Mouse (Mus musculus) neutrophil, adult 5-6 weeks (primary cell): ENCODE measurements at regions not wholly inside any gene's neighbourhood (a gene's known extent, or its start where the extent isn't known, plus 50 kb on each side); places are given as distances from the start of the nearest gene placed in this dataset.

ENCODE experiments used
- ATAC-seq: fragments of 151-379, 151-347 bp; 2 replicates; pipeline ENCODE4 v1.8.0; 2017; ENCODE audit warnings: mild to moderate bottlenecking, moderate TSS enrichment; ENCODE audit not compliant: insufficient number of reproducible peaks, poor library complexity, low FRiP score, severe bottlenecking; ENCODE audit errors: extremely low read depth

GRCm38 (mm10) chr1:88623040-88623439 lies 79.0 kb downstream of the Arl4c start:
- ATAC-seq = no peak

DNA sequence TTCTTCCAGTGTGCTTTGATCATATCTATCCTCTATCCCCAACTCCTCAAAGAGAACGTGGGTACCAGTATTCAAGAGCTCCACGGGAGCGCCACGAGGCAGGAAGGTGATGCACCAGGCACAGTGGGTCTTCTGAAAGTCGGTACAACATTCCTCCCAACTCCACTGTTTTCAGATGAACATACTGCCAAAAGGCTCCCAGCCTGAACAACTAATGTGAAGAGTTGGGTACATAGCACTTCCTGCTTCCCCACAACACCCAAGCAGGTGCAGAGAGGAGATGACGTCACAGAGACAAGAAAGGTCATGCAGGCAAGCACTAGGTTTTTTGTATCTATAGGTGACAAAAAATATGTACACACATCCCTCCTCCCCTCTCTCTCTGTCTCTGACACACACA lies 79.7 kb downstream of the Arl4c start:
- peak; percentile 27; the same call in 1 of the 2 replicates for ATAC-seq

- no peak for ATAC-seq
Observed at GRCm38 (mm10) chr1:88621214-88621613, 80.8 kb downstream of the Arl4c start.

- ATAC-seq = no peak
Observed at GRCm38 (mm10) chr1:88613007-88613406, 89.0 kb downstream of the Arl4c start.

GRCm38 (mm10) chr1:88611241-88611640 lies 90.8 kb downstream of the Arl4c start:
- ATAC-seq = no peak

GRCm38 (mm10) chr1:88610810-88611209 lies 91.2 kb downstream of the Arl4c start:
- no peak for ATAC-seq

DNA sequence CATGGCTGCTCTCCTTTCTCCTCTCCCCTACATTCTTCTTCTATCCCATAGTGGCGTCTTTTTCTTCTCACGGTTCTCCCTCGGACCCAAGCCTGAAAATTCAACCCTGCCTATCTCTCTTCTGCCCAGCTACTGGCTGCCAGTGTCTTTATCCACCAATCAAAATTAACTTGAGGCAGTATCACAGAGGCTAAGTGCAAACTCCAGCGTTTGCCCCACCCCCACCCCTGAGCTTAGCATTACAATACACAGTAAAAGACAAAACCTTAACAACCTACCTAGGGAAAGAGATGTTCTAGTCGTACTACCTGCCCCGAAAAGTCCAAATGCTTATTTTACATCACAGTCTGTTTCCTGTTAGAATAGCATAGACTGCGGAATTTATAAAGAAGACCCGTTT lies 93.2 kb downstream of the Arl4c start:
- no peak for ATAC-seq

DNA sequence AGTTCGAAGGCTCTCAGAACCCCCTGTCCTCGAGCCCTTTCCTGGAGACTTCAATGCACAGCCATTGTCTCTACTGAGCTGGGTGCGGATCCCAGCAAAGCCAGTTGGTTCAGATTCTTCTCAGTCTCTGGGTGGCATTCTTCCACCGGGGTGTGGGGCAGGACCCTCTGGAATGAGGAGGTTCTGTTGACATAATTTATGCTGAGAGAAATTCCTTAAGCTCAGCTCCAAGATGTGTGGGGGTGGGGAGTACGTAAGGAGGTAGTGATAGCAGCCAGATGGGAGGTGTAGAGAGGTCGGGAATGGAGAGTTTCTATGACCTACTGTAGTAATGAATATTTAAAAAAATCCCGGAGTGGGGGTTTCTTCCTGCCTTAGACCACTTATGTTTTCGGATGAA lies 93.8 kb downstream of the Arl4c start:
- ATAC-seq = no peak

GRCm38 (mm10) chr1:88605616-88606190 lies 95.8 kb upstream of the Glrp1 start:
- ATAC-seq = no peak

- no peak for ATAC-seq
Observed at GRCm38 (mm10) chr1:88602241-88602640, 92.4 kb upstream of the Glrp1 start.

DNA sequence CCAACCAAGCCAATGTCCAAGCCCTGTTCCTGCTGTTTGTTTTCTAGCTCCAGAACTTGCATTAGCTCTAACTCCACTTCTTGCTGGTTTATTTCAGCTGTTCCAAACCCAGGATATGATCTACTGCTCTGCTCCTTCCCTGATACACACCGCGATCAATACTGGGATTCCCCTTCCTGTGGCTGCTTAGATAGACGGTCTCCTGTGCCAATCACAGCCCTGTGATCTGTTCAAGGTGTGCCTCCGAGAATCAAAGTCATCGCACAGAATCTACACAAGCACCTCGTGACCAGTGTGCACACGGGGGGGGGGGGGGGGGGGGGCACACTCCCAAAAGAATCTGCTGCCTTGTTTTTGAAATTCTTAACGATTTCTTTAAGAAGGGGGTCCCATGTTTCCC lies 91.9 kb upstream of the Glrp1 start:
- no peak for ATAC-seq

DNA sequence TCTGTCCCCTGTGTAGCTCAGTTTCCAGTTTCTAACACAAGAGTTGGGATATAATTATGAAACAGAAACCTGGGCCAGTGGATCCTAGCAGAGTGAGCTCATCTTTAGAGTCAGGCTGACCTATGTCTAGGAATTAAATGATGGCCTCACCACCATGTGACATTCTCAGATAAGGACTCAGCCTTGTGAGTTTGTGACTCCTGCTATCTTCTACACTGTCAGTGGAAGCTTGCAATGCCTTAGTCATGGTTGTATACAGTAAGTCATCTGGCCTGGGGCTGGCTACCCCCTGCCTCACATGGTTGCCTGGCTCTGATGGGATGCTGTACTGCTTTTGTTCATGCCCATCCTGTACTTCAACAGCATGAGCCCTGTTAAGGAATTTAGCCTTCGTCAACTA lies 90.3 kb upstream of the Glrp1 start:
- no peak for ATAC-seq

DNA sequence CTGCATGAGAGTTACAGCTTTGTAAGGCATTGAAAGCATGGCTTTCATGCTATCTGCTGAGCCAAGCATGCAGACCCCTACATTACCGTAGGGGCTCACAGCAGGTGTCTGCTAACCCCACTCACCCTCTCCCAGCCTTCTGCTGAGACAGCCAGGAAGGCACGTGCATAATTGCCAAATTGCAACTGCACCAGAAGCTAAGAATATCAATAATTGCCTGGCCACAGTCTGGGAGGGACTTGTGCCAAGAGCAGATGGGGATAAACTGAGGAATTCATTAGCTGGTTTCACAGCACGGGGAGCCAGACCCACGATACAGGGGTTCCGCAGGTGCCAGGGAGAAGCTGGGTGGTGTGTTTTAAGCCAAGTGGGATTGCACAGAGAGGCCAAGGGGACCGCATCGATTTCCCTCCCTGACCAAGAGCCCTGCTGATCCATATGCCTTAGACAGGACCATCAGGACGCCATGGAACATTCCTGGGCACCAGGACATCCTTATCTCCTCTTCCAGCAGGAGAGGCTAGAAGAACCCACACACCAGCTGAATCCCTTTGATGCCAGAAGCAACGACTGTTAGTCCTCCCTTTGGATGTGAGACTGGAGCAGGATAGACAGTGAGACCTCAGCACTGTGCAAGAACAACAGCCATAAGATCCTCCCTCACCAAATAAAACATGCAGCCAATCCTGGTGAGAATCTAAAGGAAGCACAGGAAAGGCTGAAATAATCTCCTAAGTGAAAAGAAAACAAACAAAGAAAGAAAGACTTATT lies 84.8 kb upstream of the Glrp1 start:
- ATAC-seq = no peak

GRCm38 (mm10) chr1:88592036-88592435 lies 82.2 kb upstream of the Glrp1 start:
- ATAC-seq = no peak

- ATAC-seq = no peak
Observed at GRCm38 (mm10) chr1:88590802-88591380, 81.0 kb upstream of the Glrp1 start.

DNA sequence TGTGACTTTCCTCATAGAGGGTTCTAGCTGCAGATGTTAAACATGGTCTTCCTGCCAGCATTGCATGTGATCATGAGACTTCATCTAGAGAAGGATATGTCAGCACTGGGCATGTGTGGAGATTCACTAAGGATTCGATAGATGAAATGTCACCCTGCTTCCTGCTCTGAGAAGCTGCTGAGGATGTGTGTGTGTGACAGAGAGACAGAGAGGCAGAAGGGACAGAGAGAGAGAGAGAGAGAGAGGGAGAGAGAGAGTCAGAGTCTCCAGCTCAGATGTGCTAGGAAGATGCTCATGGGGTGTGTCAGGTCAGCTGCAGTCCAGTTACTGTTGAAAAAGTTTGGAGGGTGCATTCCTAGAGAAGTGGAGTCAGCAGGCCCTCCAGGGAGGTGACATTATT lies 78.9 kb upstream of the Glrp1 start:
- no peak for ATAC-seq

DNA sequence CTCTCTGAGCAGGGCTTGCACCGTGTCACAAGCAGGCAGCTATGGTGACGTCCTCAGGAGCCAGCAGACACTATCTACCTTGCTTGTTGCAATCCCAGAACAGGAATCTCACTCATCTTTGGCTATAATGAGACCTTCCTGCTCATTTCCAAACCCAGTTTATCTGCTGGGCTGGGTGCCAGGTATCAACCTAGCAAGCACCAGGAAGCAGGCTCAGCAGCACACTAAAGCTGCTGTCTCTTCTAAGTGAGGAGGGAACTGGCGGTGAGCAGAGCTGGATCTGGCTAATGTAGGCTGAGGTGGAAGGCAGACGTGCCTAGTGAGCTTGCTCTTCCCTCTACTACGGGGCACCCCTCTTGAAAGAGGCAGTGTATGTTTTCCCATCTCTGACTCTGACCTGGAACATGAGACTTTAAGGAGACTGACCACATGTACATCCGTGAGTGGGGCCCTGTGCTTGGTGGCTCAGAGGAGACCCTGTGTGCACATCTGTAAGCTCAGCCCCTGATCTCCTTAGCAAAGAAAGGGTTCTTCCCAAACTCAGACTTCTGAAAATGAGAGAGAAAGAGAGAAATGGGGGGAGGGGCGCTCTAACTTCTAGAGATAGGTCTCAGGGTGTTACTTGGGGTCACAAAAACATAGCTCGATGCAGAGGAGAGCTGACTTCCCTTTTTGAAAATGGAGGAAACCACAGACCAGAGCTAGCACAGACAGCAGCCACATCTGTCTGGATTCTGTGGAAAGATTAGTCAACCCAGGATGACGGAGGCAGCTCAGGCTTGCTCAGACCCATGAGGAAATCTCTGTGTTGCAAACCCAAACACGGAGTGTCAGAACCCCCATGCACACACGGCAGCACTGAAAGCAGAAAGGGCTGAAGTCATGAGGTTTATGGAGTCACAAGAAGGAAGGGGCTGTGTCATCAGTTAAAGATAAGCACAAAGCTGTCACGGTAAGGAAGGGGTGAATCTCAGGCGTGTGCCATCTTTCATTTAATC lies 77.3 kb upstream of the Glrp1 start:
- peak; percentile 90 for ATAC-seq

DNA sequence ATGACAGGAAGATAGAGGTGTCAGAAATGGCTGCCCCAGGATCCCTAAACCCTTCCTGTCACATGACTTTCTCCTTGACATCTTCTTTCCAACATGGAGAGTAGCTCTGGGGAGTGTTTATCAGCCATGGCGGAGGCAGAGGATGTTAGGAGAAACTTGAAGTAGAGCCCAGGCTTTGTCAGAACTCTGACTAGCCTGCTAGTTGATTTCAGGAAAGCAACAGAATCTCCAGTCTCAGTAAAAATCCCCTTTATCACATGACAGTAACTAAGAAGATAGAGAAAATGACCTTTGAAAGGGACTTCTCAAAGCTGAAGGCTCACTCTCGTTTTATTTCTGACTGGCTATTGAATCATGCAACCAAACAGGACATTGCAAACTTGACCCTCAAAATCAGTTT lies 76.3 kb upstream of the Glrp1 start:
- ATAC-seq = no peak

- ATAC-seq = peak; percentile 10; the same call in 1 of the 2 replicates
Observed at GRCm38 (mm10) chr1:88584515-88585033, 74.7 kb upstream of the Glrp1 start.
